Mouse (Mus musculus): Measurements from ENCODE around the gene Arid1a.

The Arid1a gene

GRCm38 (mm10) chr4:133730122-133730521 lies 26.4 kb downstream of the Arid1a start:
- no peak for DNase-seq (ENCODE audit: extremely low spot score)

- peak; percentile 82 for DNase-seq (ENCODE audit: extremely low spot score)
Observed at GRCm38 (mm10) chr4:133729541-133730093, 27.0 kb downstream of the Arid1a start.

- DNase-seq (ENCODE audit: extremely low spot score), result no peak
Observed at GRCm38 (mm10) chr4:133729007-133729406, 27.6 kb downstream of the Arid1a start.

GRCm38 (mm10) chr4:133728256-133728655 lies 28.3 kb downstream of the Arid1a start:
- DNase-seq (ENCODE audit: extremely low spot score), result no peak

GRCm38 (mm10) chr4:133725706-133726105 lies 30.9 kb downstream of the Arid1a start:
- no peak for DNase-seq (ENCODE audit: extremely low spot score)

GRCm38 (mm10) chr4:133719791-133720190 lies 36.8 kb downstream of the Arid1a start:
- DNase-seq (ENCODE audit: extremely low spot score), result no peak

GRCm38 (mm10) chr4:133712755-133713154 lies 43.8 kb downstream of the Arid1a start:
- no peak for DNase-seq (ENCODE audit: extremely low spot score)

GRCm38 (mm10) chr4:133711307-133712076 lies 45.1 kb downstream of the Arid1a start:
- no peak for DNase-seq (ENCODE audit: extremely low spot score)

- DNase-seq (ENCODE audit: extremely low spot score), result peak; percentile 14
Observed at GRCm38 (mm10) chr4:133709395-133709794, 47.2 kb downstream of the Arid1a start.

- DNase-seq (ENCODE audit: extremely low spot score), result no peak
Observed at GRCm38 (mm10) chr4:133707464-133707863, 49.1 kb downstream of the Arid1a start.

GRCm38 (mm10) chr4:133706956-133707355 lies 49.6 kb downstream of the Arid1a start:
- DNase-seq (ENCODE audit: extremely low spot score), result peak; percentile 19

GRCm38 (mm10) chr4:133705062-133705461 lies 51.5 kb downstream of the Arid1a start:
- no peak for DNase-seq (ENCODE audit: extremely low spot score)

- DNase-seq (ENCODE audit: extremely low spot score), result no peak
Observed at GRCm38 (mm10) chr4:133700905-133701368, 55.6 kb downstream of the Arid1a start.

- DNase-seq (ENCODE audit: extremely low spot score), result no peak
Observed at GRCm38 (mm10) chr4:133695363-133695762, 61.2 kb downstream of the Arid1a start.

GRCm38 (mm10) chr4:133690252-133690651 lies 66.3 kb downstream of the Arid1a start:
- no peak for DNase-seq (ENCODE audit: extremely low spot score)

- DNase-seq (ENCODE audit: extremely low spot score), result no peak
Observed at GRCm38 (mm10) chr4:133688417-133689067, 68.0 kb downstream of the Arid1a start.

- DNase-seq (ENCODE audit: extremely low spot score), result no peak
Observed at GRCm38 (mm10) chr4:133687126-133687525, 69.4 kb downstream of the Arid1a start.

- no peak for DNase-seq (ENCODE audit: extremely low spot score)
Observed at GRCm38 (mm10) chr4:133686512-133686911, 70.1 kb downstream of the Arid1a start.

- DNase-seq (ENCODE audit: extremely low spot score), result no peak
Observed at GRCm38 (mm10) chr4:133680206-133680786, 76.3 kb downstream of the Arid1a start.

- no peak for DNase-seq (ENCODE audit: extremely low spot score)
Observed at GRCm38 (mm10) chr4:133679629-133680028, 76.9 kb downstream of the Arid1a start.

- no peak for DNase-seq (ENCODE audit: extremely low spot score)
Observed at GRCm38 (mm10) chr4:133677266-133677665, 79.3 kb downstream of the Arid1a start.

GRCm38 (mm10) chr4:133676189-133676588 lies 80.4 kb downstream of the Arid1a start:
- DNase-seq (ENCODE audit: extremely low spot score), result no peak

Measured in embryo, embryonic 9.5 days (tissue).